Mouse (Mus musculus) small intestine, adult 2 months (tissue): ENCODE data around the gene Trpm6.

ENCODE experiments used
- CTCF ChIP-seq: fragments of 200-500 bp; IDR thresholded peaks from 2 replicates; pipeline ENCODE4 v1.5.1; 2012; ENCODE audit warnings: low read depth, mild to moderate bottlenecking, control low read depth, inconsistent platforms, low read length, moderate library complexity, mixed read lengths; ENCODE audit not compliant: insufficient replicate concordance, insufficient read length; ENCODE audit errors: extremely low read depth
- POLR2A ChIP-seq: fragments of 200-500 bp; IDR thresholded peaks from 2 replicates; pipeline ENCODE4 v1.6.1; 2012; ENCODE audit warnings: low read depth, mild to moderate bottlenecking, control low read depth, inconsistent platforms, low read length, moderate library complexity

DNA sequence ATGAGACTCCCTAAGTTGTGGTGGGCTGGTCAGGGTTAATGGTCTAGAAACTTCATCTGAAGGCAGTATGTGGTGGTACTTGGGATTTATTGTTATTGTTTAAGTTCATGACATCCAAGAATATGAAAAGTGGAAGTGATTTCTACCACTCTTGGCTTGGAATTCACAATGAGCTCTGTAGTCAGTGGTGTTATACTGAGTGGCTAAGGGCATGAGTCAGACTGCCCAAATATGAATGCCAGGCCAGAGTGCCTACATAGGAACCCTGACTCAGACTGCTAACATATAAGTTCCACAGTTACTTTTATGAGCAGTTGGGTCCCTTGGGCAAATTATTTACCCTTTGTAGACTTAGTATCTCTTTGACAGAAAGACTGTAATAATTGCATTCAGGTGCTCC is 7.4 kb downstream of the Trpm6 start:
- TF ChIP-seq CTCF (no peak), POLR2A (no peak)
